Mouse (Mus musculus) bone marrow, adult 2 months (tissue): Measurements from ENCODE around the gene Srebf2.

Source experiments
- CTCF ChIP-seq: fragments of 200-500 bp; IDR thresholded peaks from 2 replicates; pipeline ENCODE4 v1.5.1; 2011; ENCODE audit warnings: low read length, control low read depth; ENCODE audit not compliant: control insufficient read depth, insufficient read depth
- POLR2A ChIP-seq: fragments of 200-500 bp; IDR thresholded peaks from 2 replicates; pipeline ENCODE4 v1.6.1; 2011; ENCODE audit warnings: low read depth, mild to moderate bottlenecking, control low read depth, low read length, borderline replicate concordance; ENCODE audit not compliant: control insufficient read depth

DNA sequence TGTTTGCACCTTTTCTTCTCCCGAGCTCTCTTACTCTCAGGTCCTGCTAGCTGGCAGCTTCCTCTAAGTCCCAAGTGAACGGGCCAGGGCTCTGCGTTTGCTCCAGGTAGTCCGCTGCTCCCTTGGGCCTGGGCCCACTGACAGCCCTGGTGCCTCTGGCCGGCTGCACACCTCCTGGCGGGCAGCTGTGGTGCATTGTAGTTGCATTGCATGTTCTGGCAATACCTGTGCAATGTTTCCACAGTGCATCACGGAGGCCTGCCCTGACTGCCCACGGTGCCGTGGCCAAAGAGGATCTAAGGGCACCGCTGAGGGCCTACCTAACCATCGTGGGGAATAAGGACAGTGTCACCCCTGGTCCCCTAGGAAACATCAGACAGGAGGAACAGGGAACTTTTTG lies 51.0 kb downstream of the Srebf2 start:
- TF ChIP-seq POLR2A: no peak
- TF ChIP-seq CTCF: no peak
